Mouse (Mus musculus): Measurements from ENCODE around the gene Gpr87. TPM values are rescaled to one million over a fixed set of nuclear protein-coding genes. Genes with fewer than 3 reads are reported as not detected.
"Not testable (repeated sequence)": the region's sequence is repeated elsewhere in the genome, so short reads cannot be mapped to it uniquely, and the experiment has no call there.

Gene Gpr87
- polyA plus RNA-seq, 1 experiment from 2014 or later, result not detected

DNA sequence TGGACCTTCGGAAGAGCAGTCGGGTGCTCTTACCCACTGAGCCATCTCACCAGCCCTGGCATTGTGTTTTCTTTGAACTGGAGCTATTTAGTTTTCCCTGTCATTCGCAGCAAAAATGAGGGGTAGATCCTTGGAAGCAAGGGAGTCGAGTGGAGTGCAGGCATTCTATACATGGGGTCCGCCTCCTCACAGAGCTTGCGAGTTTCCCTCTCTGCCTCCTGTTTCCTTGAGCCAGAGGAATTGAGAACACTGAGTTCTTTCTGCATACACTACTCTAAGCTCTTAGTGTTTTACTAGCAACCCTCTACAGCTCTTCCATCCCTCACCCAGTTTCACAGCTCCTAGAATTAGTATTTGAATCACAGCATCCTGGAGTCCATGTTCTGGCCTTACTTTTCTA, 39.5 kb downstream of the Gpr87 start:
- no peak overlapping the region for H3K27ac ChIP-seq (ENCODE audit: low read depth, low read length)
- no peaks in the 10 kb centered on the region for H3K4me1 ChIP-seq (ENCODE audit: control insufficient read depth, insufficient read depth, low read length)
- no peaks in the 10 kb centered on the region for H3K27me3 ChIP-seq (ENCODE audit: control insufficient read depth, insufficient read depth, low read length)
- no peaks in the 10 kb centered on the region for H3K36me3 ChIP-seq (ENCODE audit: control insufficient read depth, insufficient read depth, low read length)
- WGBS (ENCODE audit: insufficient replicate concordance), result 84% methylated on average over 6 of the region's 6 CpGs
- no peaks in the 10 kb centered on the region for H3K9me3 ChIP-seq (replicated peaks; ENCODE audit: control insufficient read depth, low read length)
- H3K4me2 ChIP-seq, result no peak overlapping the region
- H3K9ac ChIP-seq (ENCODE audit: low read depth, low read length), result no peak overlapping the region
- H3K4me3 ChIP-seq (ENCODE audit: low read depth, low read length), result no peak overlapping the region
- no peak for ATAC-seq (replicated peaks; ENCODE audit: insufficient number of reproducible peaks, low FRiP score, low TSS enrichment)

- no peaks in the 10 kb centered on the region for H3K36me3 ChIP-seq (ENCODE audit: control insufficient read depth, insufficient read depth, low read length)
- no peak overlapping the region for H3K4me2 ChIP-seq
- no peak overlapping the region for H3K4me3 ChIP-seq (ENCODE audit: low read depth, low read length)
- H3K9me3 ChIP-seq (replicated peaks; ENCODE audit: control insufficient read depth, low read length), result no peaks in the 10 kb centered on the region
- ATAC-seq (replicated peaks; ENCODE audit: insufficient number of reproducible peaks, low FRiP score, low TSS enrichment), result no peak
- WGBS (ENCODE audit: insufficient replicate concordance), result 81% methylated on average over 2 of the region's 2 CpGs
- no peaks in the 10 kb centered on the region for H3K27me3 ChIP-seq (ENCODE audit: control insufficient read depth, insufficient read depth, low read length)
- no peak overlapping the region for H3K9ac ChIP-seq (ENCODE audit: low read depth, low read length)
- no peaks in the 10 kb centered on the region for H3K4me1 ChIP-seq (ENCODE audit: control insufficient read depth, insufficient read depth, low read length)
- H3K27ac ChIP-seq (ENCODE audit: low read depth, low read length), result no peak overlapping the region
Observed at GRCm38 (mm10) chr3:59154888-59155287, 40.0 kb downstream of the Gpr87 start.

- Histone ChIP-seq H3K9me3 (replicated peaks; ENCODE audit: control insufficient read depth, low read length) (no peaks in the 10 kb centered on the region), H3K27me3 (ENCODE audit: control insufficient read depth, insufficient read depth, low read length) (no peaks in the 10 kb centered on the region), H3K27ac (ENCODE audit: low read depth, low read length) (no peak within 1 kb of the TSS), H3K36me3 (ENCODE audit: control insufficient read depth, insufficient read depth, low read length) (no peaks in the 10 kb centered on the region), H3K4me3 (ENCODE audit: low read depth, low read length) (no peak within 1 kb of the TSS), H3K9ac (ENCODE audit: low read depth, low read length) (no peak within 1 kb of the TSS), H3K4me1 (ENCODE audit: control insufficient read depth, insufficient read depth, low read length) (no peaks in the 10 kb centered on the region), H3K4me2 (no peak within 1 kb of the TSS)
- 56% methylated on average over 5 of the region's 5 CpGs for WGBS (ENCODE audit: insufficient replicate concordance)
- no peak for ATAC-seq (replicated peaks; ENCODE audit: insufficient number of reproducible peaks, low FRiP score, low TSS enrichment)
Observed at GRCm38 (mm10) chr3:59153424-59153823, 41.5 kb downstream of the Gpr87 start, which contains the start of gene P2ry14. Gene P2ry14, minus strand, starts transcription at chr3:59153618.

DNA sequence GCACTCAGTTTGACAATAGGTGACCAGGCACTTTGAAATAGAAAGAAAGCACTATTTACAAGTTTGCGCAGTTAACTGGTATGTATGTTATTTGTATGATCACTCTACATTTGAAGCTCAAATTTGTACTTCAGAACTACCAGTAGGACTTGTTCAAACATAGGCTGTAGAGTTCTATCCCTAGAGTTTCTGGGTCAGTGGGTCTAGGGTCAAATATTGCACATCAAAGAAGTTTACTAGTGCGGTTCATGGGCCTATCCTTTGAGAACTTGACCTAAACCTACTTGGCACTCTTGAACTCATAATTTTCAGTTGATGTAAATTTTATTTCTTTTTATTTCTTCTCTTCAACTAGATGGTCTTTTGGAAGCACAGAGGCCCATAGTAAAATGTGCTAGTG, 44.3 kb downstream of the Gpr87 start:
- Histone ChIP-seq H3K27me3 (ENCODE audit: control insufficient read depth, insufficient read depth, low read length) (no peaks in the 10 kb centered on the region), H3K4me2 (no peak overlapping the region), H3K9me3 (replicated peaks; ENCODE audit: control insufficient read depth, low read length) (no peaks in the 10 kb centered on the region), H3K4me1 (ENCODE audit: control insufficient read depth, insufficient read depth, low read length) (no peaks in the 10 kb centered on the region), H3K36me3 (ENCODE audit: control insufficient read depth, insufficient read depth, low read length) (no peaks in the 10 kb centered on the region), H3K9ac (ENCODE audit: low read depth, low read length) (no peak overlapping the region), H3K4me3 (ENCODE audit: low read depth, low read length) (no peak overlapping the region), H3K27ac (ENCODE audit: low read depth, low read length) (no peak overlapping the region)
- 88% methylated on average over 2 of the region's 2 CpGs for WGBS (ENCODE audit: insufficient replicate concordance)
- no peak for ATAC-seq (replicated peaks; ENCODE audit: insufficient number of reproducible peaks, low FRiP score, low TSS enrichment)

- Histone ChIP-seq H3K4me3 (ENCODE audit: low read depth, low read length) (no peak overlapping the region), H3K9ac (ENCODE audit: low read depth, low read length) (no peak overlapping the region), H3K27me3 (ENCODE audit: control insufficient read depth, insufficient read depth, low read length) (no peaks in the 10 kb centered on the region), H3K27ac (ENCODE audit: low read depth, low read length) (no peak overlapping the region), H3K4me1 (ENCODE audit: control insufficient read depth, insufficient read depth, low read length) (no peaks in the 10 kb centered on the region), H3K4me2 (no peak overlapping the region), H3K36me3 (ENCODE audit: control insufficient read depth, insufficient read depth, low read length) (no peaks in the 10 kb centered on the region), H3K9me3 (replicated peaks; ENCODE audit: control insufficient read depth, low read length) (no peaks in the 10 kb centered on the region)
- ATAC-seq (replicated peaks; ENCODE audit: insufficient number of reproducible peaks, low FRiP score, low TSS enrichment), result no peak
Observed at GRCm38 (mm10) chr3:59149646-59150045, 45.3 kb downstream of the Gpr87 start.

DNA sequence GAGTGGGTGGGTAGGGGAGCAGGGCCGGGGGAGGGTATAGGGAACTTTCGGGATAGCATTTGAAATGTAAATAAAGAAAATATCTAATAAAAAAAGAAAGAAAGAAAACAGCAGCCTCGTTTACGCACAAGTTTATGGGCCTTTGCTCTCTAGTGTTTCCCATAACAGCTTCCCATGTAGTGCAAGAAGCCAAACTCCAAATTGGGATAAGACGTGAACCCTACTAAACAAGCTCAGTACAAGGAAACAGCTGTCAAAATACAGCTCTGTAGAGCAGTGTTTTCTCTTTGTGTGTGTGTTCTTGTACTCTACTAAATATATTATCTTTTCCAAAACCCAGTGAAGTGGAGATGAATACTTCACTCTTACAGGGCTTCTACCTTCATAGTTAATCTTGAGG, 49.7 kb downstream of the Gpr87 start:
- Histone ChIP-seq H3K9me3 (replicated peaks; ENCODE audit: control insufficient read depth, low read length) (no peaks in the 10 kb centered on the region), H3K27me3 (ENCODE audit: control insufficient read depth, insufficient read depth, low read length) (no peaks in the 10 kb centered on the region), H3K4me1 (ENCODE audit: control insufficient read depth, insufficient read depth, low read length) (peaks cover 13% of the 10 kb centered on the region; the same call in 1 of the 2 replicates), H3K4me3 (ENCODE audit: low read depth, low read length) (no peak overlapping the region), H3K36me3 (ENCODE audit: control insufficient read depth, insufficient read depth, low read length) (no peaks in the 10 kb centered on the region), H3K9ac (ENCODE audit: low read depth, low read length) (no peak overlapping the region), H3K27ac (ENCODE audit: low read depth, low read length) (no peak overlapping the region), H3K4me2 (no peak overlapping the region)
- WGBS (ENCODE audit: insufficient replicate concordance), result 68% methylated on average over 5 of the region's 5 CpGs
- ATAC-seq (replicated peaks; ENCODE audit: insufficient number of reproducible peaks, low FRiP score, low TSS enrichment), result no peak

- no peaks in the 10 kb centered on the region for H3K36me3 ChIP-seq (ENCODE audit: control insufficient read depth, insufficient read depth, low read length)
- no peak overlapping the region for H3K9ac ChIP-seq (ENCODE audit: low read depth, low read length)
- no peaks in the 10 kb centered on the region for H3K27me3 ChIP-seq (ENCODE audit: control insufficient read depth, insufficient read depth, low read length)
- ATAC-seq (replicated peaks; ENCODE audit: insufficient number of reproducible peaks, low FRiP score, low TSS enrichment), result no peak
- peaks cover 13% of the 10 kb centered on the region; the same call in 1 of the 2 replicates for H3K4me1 ChIP-seq (ENCODE audit: control insufficient read depth, insufficient read depth, low read length)
- H3K9me3 ChIP-seq (replicated peaks; ENCODE audit: control insufficient read depth, low read length), result no peaks in the 10 kb centered on the region
- 11% methylated on average over 8 of the region's 8 CpGs for WGBS (ENCODE audit: insufficient replicate concordance)
- no peak overlapping the region for H3K4me3 ChIP-seq (ENCODE audit: low read depth, low read length)
- H3K4me2 ChIP-seq, result peak overlapping the region; percentile 17
- peak overlapping the region; percentile 73 for H3K27ac ChIP-seq (ENCODE audit: low read depth, low read length)
Observed at GRCm38 (mm10) chr3:59141507-59142305, 53.2 kb downstream of the Gpr87 start.

DNA sequence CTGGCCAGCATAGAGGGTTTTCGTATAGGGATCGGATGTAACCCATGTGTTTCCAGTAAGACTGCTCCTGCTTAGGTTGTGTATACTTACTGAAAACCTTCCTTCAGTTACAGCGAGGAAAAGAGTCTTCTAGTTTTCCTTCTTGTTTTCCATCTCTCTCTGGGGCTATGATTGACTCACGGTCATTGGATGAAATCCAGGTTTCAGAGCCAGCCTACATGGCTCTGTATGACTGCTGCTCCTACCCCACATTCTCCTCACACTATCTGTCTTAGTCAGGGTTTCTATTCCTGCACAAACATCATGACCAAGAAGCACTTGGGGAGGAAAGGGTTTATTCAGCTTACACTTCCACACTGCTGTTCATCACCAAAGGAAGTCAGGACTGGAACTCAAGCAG, 54.0 kb downstream of the Gpr87 start:
- not testable (repeated sequence) for H3K4me2 ChIP-seq; H3K4me3 ChIP-seq (ENCODE audit: low read depth, low read length); H3K9ac ChIP-seq (ENCODE audit: low read depth, low read length); H3K27me3 ChIP-seq (ENCODE audit: control insufficient read depth, insufficient read depth, low read length); ATAC-seq (replicated peaks; ENCODE audit: insufficient number of reproducible peaks, low FRiP score, low TSS enrichment); H3K9me3 ChIP-seq (replicated peaks; ENCODE audit: control insufficient read depth, low read length); H3K36me3 ChIP-seq (ENCODE audit: control insufficient read depth, insufficient read depth, low read length); H3K27ac ChIP-seq (ENCODE audit: low read depth, low read length)
- 82% methylated on average over 4 of the region's 4 CpGs for WGBS (ENCODE audit: insufficient replicate concordance)
- peaks cover 13% of the 10 kb centered on the region; the same call in 1 of the 2 replicates for H3K4me1 ChIP-seq (ENCODE audit: control insufficient read depth, insufficient read depth, low read length)

- H3K4me1 ChIP-seq (ENCODE audit: control insufficient read depth, insufficient read depth, low read length), result peaks cover 13% of the 10 kb centered on the region; the same call in 1 of the 2 replicates
- no peak overlapping the region for H3K4me2 ChIP-seq
- H3K27ac ChIP-seq (ENCODE audit: low read depth, low read length), result no peak overlapping the region
- H3K4me3 ChIP-seq (ENCODE audit: low read depth, low read length), result no peak overlapping the region
- 0 out of 2 replicates have a peak, but pooled peaks cover 3% of the 10 kb centered on the region for H3K27me3 ChIP-seq (ENCODE audit: control insufficient read depth, insufficient read depth, low read length)
- no peak for ATAC-seq (replicated peaks; ENCODE audit: insufficient number of reproducible peaks, low FRiP score, low TSS enrichment)
- H3K36me3 ChIP-seq (ENCODE audit: control insufficient read depth, insufficient read depth, low read length), result no peaks in the 10 kb centered on the region
- no peak overlapping the region for H3K9ac ChIP-seq (ENCODE audit: low read depth, low read length)
- 81% methylated on average over 2 of the region's 2 CpGs for WGBS (ENCODE audit: insufficient replicate concordance)
- no peaks in the 10 kb centered on the region for H3K9me3 ChIP-seq (replicated peaks; ENCODE audit: control insufficient read depth, low read length)
Observed at GRCm38 (mm10) chr3:59140115-59140514, 54.8 kb downstream of the Gpr87 start.

Measured in heart, embryonic 11.5 days (tissue).